Mouse (Mus musculus): ENCODE measurements at regions not wholly inside any gene's neighbourhood (a gene's known extent, or its start where the extent isn't known, plus 50 kb on each side); places are given as distances from the start of the nearest gene placed in this dataset.
"Not testable (repeated sequence)": the region's sequence is repeated elsewhere in the genome, so short reads cannot be mapped to it uniquely, and the experiment has no call there.

DNA sequence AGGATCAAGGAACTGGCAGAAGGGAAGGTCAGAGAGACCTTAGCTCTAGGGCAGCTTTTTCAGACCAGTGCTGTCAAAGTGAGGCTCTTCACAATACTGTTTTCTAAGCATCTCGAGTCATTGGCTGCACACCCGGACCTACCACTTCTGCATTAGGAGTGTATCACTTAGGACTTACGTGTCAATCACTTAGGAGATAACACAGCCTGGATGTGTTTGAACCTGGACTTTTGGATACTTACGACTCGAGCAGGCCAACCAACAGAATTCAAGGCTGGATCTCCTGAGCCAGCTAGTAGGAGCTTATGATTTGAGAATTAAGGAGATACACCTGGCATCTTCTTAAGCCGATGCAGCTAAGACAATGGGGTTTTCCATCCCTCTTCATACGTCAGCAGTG lies 132.2 kb upstream of the Max start:
- ATAC-seq (replicated peaks; ENCODE audit: low read depth, poor library complexity, severe bottlenecking): no peak

- ATAC-seq (replicated peaks; ENCODE audit: low read depth, poor library complexity, severe bottlenecking): no peak
Observed at GRCm38 (mm10) chr12:77092741-77093140, 130.7 kb upstream of the Max start.

DNA sequence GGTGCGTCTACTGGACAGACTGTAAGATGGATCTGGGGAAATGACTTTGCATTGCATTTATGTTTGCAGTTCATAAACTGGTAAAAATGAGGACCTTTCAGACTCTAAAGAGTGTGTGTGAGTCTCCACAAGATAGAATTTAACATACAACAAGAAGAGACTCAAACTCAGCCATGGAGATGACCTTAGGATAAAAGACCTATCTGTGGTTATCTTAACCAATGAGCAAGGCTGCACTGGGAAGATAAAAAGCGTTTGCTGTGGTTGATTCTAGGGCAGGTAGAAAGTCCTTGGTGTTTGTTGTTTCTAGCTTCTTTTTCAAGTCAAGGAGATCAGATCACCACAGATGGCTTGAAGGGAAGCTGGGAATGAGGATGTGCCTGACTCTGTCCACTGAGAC lies 130.1 kb upstream of the Max start:
- 0 out of 2 replicates have a peak, but pooled peaks have one; percentile 6 for ATAC-seq (replicated peaks; ENCODE audit: low read depth, poor library complexity, severe bottlenecking)

DNA sequence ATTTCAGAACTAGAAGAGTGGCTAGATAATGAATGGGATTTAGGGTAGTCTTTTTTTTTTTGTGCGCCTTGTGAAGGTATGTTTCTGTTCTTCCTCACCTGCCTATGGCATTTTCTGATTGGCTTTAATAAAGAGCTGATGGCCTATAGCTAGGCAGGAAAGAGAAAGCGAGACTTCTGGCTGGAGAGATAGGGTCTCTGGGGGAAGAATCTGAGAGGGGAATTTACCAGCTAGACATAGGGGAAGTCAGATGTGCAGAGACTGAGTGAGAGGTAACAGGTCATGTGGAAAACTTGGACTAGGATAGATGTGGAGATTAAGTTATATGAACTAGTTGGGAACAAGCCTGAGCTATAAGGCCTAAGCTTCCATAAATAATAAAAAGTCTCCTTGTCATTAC lies 129.7 kb upstream of the Max start:
- ATAC-seq (replicated peaks; ENCODE audit: low read depth, poor library complexity, severe bottlenecking): no peak

- ATAC-seq (replicated peaks; ENCODE audit: low read depth, poor library complexity, severe bottlenecking): no peak
Observed at GRCm38 (mm10) chr12:77090525-77090924, 128.5 kb upstream of the Max start.

DNA sequence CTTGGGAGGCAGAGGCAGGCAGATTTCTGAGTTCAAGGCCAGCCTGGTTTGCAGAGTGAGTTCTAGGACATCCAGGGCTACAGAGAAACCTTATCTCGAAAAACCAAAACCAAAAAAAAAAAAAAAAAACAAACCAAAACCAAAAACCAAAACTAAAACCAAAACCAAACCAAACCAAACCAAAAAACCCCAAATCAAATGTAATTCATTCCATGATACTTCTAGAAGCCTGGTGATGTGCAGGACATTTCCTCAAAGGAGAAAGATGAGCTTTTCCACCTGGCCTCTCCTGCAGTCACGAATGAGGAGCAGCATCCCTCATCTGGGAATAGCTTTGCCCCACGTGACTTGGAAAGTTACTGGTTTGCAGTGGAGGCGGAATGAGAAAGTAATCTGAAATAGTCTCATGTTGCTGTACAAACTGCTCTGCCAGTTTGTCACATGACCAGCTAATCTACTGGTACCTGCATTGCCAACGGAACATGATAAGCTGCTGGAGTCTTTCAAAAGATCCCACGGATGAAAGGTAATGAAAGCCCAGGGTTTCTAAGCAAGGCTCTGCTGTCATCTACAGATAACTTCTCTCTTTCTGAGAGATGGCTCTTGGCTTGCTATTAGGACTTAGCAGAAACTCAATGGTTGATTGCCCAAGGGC lies 127.8 kb upstream of the Max start:
- no peak for ATAC-seq (replicated peaks; ENCODE audit: low read depth, poor library complexity, severe bottlenecking)

- no peak for ATAC-seq (replicated peaks; ENCODE audit: low read depth, poor library complexity, severe bottlenecking)
Observed at GRCm38 (mm10) chr12:77088452-77088851, 126.5 kb upstream of the Max start.

GRCm38 (mm10) chr12:77086931-77087330 lies 124.9 kb upstream of the Max start:
- ATAC-seq (replicated peaks; ENCODE audit: low read depth, poor library complexity, severe bottlenecking): not testable (repeated sequence)

- 0 out of 2 replicates have a peak, but pooled peaks have one; percentile 31 for ATAC-seq (replicated peaks; ENCODE audit: low read depth, poor library complexity, severe bottlenecking)
Observed at GRCm38 (mm10) chr12:77085894-77086293, 123.9 kb upstream of the Max start.

DNA sequence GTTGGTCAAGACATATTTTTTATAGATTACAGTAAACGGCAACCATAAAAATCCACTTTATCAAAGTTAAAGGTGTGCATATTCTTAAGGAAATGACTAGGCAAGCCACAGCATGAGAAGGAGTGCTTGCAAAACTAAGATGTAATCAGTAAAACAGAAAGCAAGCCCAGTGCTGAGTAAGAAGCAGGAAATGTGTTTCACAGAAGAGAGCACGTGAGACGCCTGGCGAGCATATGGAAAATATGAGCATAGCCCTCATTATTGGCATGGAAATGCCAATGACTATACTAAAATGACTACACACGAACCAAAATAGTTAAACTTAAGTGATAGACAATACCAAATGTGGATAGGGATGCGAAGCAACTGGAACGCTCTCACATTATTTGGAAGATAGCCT lies 123.2 kb upstream of the Max start:
- peak; percentile 88 for ATAC-seq (replicated peaks; ENCODE audit: low read depth, poor library complexity, severe bottlenecking)

DNA sequence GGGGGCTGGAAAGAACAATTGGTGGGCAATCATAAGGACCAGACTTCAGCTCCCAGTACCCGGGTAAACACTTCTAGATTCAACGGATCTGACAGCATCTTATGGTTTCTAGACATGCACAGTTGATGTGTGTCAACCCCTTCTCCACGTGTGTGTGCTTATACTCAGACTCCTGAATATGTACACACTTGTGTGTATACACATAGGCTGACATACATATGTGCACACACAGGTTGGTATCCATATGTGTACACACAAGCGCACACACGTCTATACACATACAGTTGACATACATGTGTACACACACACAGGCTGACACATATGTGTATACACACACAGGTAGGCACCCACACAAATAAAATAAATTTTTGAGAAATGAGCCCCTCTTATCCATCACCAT lies 122.7 kb upstream of the Max start:
- ATAC-seq (replicated peaks; ENCODE audit: low read depth, poor library complexity, severe bottlenecking): no peak

DNA sequence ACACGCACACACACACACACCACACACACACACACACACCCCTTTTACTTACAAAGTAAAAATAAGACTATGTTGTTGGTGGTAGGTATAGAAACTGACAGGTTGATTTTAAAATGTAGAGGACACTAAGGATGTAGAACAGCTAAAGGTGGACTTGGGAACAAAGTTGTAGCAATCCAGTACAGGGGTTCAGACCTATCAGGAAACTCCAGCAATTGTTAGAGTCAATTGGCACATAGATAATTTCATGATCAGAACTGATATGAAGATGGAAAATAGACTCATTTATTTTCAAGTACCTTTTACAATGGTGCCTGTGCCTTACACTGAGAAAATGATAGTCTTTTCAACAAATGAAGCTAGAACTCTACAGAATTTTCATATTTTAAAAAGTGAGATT lies 122.3 kb upstream of the Max start:
- ATAC-seq (replicated peaks; ENCODE audit: low read depth, poor library complexity, severe bottlenecking): no peak

DNA sequence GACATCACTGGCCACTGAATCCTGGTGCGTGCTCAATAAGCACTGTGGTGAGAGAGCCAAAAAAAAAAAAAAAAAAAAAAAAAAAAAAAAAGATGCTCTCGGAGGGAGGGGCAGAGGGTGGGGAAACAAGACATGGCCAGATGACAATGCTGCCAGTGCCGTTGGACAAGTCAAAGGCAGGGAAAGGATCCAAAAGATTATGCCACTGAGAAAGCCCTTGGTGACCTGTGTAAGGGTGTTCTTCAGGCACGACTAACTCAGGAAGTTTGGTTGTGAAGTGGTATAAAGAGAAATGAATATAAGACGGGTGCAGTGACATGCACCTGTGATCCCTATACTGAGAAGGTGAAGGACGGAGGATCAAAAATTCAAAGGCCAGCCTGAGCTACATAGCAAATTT lies 121.8 kb upstream of the Max start:
- ATAC-seq (replicated peaks; ENCODE audit: low read depth, poor library complexity, severe bottlenecking): no peak

DNA sequence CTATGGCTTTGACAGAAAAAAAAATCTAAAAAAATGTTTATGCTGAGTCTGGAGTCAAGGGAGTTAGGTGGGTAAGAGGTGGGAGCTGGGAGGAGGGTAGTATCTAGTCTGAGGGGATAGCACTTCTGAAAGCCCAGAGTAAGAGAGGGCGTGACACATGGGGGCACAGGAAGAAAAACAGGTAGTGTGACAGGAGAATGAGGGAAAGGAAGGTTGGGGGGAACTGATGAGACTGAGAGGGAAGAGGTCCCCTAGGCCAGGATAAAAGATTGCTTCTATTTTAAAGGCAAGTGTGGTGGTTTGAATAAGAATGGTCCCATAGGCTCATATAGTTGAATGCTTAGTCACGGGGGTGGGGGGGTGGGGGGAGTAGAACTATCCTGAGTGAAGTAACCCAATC lies 119.8 kb upstream of the Max start:
- ATAC-seq (replicated peaks; ENCODE audit: low read depth, poor library complexity, severe bottlenecking): no peak

DNA sequence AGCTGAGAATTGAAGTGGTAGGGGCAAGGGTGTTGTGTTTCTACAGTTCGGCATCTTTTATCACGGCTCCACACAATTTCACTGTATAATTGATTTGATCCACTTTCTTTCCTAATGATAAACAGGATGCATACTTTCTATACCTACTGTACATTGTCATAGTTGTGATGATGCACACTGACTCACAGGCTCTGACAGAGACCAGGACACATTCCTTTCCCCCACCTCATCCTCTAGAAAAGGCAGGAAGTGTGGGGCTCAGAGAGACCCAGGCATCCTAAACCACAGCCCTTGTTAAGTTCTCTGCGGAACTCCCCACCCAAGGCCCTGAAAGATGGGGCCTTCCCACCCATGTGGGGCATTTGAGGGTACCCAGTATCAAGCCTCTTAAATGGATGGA lies 117.5 kb upstream of the Max start:
- no peak for ATAC-seq (replicated peaks; ENCODE audit: low read depth, poor library complexity, severe bottlenecking)

DNA sequence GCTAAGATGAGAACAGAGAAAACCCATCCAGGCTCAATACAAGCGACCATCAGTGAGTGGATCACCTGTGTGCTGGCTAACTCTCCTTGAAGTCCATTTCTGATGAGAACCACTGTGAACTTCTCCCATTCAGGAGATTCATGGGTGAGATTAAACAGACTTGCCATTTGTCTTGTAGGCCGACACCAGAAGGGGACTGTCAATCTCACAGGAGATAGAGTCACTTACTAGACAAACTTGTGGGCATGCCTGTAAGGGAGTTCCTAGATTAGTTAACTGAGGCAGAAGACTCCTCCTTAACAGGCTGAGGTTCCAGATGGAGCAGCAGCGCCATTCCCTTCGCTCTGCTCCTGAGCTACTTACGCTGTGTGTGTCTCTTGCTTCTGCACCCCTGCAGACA lies 114.7 kb upstream of the Max start:
- ATAC-seq (replicated peaks; ENCODE audit: low read depth, poor library complexity, severe bottlenecking): no peak

- no peak for ATAC-seq (replicated peaks; ENCODE audit: low read depth, poor library complexity, severe bottlenecking)
Observed at GRCm38 (mm10) chr12:77074602-77075001, 112.6 kb upstream of the Max start.

DNA sequence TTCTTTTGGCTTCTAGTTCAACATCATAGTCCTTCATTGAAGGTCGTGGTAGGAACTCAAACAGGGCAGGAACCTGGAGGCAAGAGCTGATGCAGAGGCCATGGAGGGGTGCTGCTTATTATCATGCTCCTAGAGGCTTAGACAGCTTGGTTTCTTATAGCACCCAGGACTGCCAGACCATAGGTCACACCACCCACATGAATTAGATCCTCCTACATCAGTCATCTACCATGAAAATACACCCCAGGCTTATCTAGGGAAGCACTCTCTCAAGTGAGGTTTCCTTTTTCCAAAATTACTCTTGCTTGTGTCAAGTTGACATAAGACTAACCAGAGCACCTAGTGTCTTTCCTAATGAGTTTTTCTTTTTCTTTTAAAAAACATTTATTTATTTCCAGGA lies 109.7 kb upstream of the Max start:
- ATAC-seq (replicated peaks; ENCODE audit: low read depth, poor library complexity, severe bottlenecking): peak; percentile 75

DNA sequence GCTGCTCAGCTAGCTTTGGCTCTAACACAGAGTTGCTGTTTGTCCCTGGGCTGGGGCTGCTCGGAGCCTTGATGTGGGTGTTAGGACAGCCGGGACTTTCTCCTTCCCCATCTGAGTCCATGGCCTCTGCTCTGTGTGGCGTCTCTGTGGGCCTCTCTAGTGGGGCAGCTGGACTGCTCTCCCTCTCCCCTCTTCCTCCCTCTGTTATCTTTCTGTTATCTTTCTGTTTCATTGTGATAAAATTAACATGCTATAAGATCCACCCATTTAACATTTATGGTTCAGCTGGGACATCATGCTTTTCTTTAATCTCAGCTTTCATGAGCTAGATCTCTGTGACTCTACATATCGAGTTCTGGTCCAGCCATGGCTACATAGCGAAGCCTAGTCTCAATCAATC lies 105.9 kb upstream of the Max start:
- ATAC-seq (replicated peaks; ENCODE audit: low read depth, poor library complexity, severe bottlenecking): no peak

DNA sequence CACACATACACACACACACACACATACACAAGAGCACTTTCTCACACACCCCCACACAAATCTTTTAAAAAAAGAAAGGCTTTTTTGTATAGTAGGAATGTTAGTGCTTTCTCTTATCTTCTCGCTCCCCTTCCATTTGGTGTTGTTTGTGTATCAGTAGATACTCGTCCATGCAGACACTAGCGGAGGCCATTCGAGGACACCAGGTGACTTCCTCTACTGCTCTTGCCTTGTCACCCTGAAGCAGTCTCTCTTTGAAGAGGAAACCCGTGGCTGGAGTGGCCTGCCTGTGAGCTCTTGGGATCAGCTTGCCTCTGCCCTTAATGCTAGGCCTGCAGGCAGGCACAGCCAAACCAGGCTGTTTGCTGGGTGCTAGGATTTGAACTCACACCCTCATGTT lies 105.1 kb upstream of the Max start:
- ATAC-seq (replicated peaks; ENCODE audit: low read depth, poor library complexity, severe bottlenecking): peak; percentile 55

- 0 out of 2 replicates have a peak, but pooled peaks have one; percentile 20 for ATAC-seq (replicated peaks; ENCODE audit: low read depth, poor library complexity, severe bottlenecking)
Observed at GRCm38 (mm10) chr12:77065645-77066512, 103.9 kb upstream of the Max start.

GRCm38 (mm10) chr12:77064048-77064447 lies 102.0 kb upstream of the Max start:
- ATAC-seq (replicated peaks; ENCODE audit: low read depth, poor library complexity, severe bottlenecking): no peak
